Mouse (Mus musculus) forebrain, postnatal 0 days (tissue): ENCODE measurements at regions not wholly inside any gene's neighbourhood (a gene's known extent, or its start where the extent isn't known, plus 50 kb on each side); places are given as distances from the start of the nearest gene placed in this dataset.
A peak's percentile ranks its signal among the peaks of the same experiment; 100 is the strongest.

Experiments
- ATAC-seq: fragments of 200-750 bp; cut with Nextera tagmentation; 2 replicates; pipeline ENCODE4 v1.8.0; 2017; ENCODE audit warnings: mild to moderate bottlenecking, moderate library complexity
- DNase-seq: peaks from one replicate; pipeline ENCODE4 v3.0.0-alpha.2; 2015
- H3K27ac ChIP-seq: fragments of 300-500 bp; sonication (generic); 2 replicates; pipeline ENCODE4 v1.5.1; 2014; ENCODE audit warnings: low read depth, mild to moderate bottlenecking, antibody characterized with exemption, low read length, moderate library complexity, mixed read lengths
- H3K27me3 ChIP-seq: fragments of 300-500 bp; sonication (generic); 2 replicates; pipeline ENCODE4 v1.6.1; 2014; ENCODE audit warnings: mild to moderate bottlenecking, low read length, mixed read lengths; ENCODE audit not compliant: insufficient read depth
- H3K36me3 ChIP-seq: fragments of 300-500 bp; sonication (generic); 2 replicates; pipeline ENCODE4 v1.6.1; 2014; ENCODE audit warnings: mild to moderate bottlenecking, moderate library complexity; ENCODE audit not compliant: insufficient read depth
- H3K4me1 ChIP-seq: fragments of 300-500 bp; sonication (generic); 2 replicates; pipeline ENCODE4 v1.6.1; 2014; ENCODE audit warnings: antibody characterized with exemption; ENCODE audit not compliant: insufficient read depth
- H3K4me2 ChIP-seq: fragments of 300-500 bp; sonication (generic); 2 replicates; pipeline ENCODE4 v1.6.1; 2014; ENCODE audit warnings: low read depth, mild to moderate bottlenecking, moderate library complexity
- H3K4me3 ChIP-seq: fragments of 300-500 bp; sonication (generic); 2 replicates; pipeline ENCODE4 v1.5.1; 2014; ENCODE audit warnings: low read depth, low read length, mixed read lengths
- H3K9ac ChIP-seq: fragments of 300-500 bp; sonication (generic); 2 replicates; pipeline ENCODE4 v1.6.1; 2014; ENCODE audit warnings: mild to moderate bottlenecking
- H3K9me3 ChIP-seq: fragments of 300-500 bp; sonication (generic); 2 replicates; pipeline ENCODE4 v1.6.1; 2016; ENCODE audit warnings: low read length
- CTCF ChIP-seq: sonication (generic); IDR thresholded peaks from 2 replicates; pipeline ENCODE4 v1.5.1; 2016; ENCODE audit warnings: antibody characterized with exemption, control low read depth, low read depth
- WGBS: fragments of 180-500 bp; shearing (Covaris S2); extraction: QIAGEN DNeasy Blood & Tissue Kit; methylation state at CpG from one replicate; pipeline ENCODE4 v1.1.7; 2014; 5-methylcytosine and 5-hydroxymethylcytosine counted together

DNA sequence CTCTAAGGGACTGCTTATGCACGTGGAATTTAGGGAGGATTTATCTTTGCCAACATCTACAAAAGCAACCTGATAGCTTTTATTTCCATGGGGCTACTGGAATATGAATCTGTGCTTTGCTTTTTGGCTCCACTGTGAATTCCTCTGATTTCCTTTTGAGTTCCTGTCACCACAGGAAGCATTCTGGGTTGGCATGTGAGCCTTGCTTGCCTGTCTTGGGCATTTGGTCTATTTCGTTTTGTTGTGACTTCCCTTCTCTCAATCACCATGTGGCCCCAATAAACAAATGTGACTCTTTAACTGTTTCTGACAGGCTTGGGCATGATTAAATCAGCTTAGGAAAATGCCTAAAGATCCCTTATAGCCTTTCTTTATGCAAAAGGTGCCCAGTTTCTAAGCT, 867.8 kb upstream of the Jmjd1c start:
- WGBS = 53% methylated on average over 2 of the region's 2 CpGs
- H3K9me3 ChIP-seq = no peaks in the 10 kb centered on the region

DNA sequence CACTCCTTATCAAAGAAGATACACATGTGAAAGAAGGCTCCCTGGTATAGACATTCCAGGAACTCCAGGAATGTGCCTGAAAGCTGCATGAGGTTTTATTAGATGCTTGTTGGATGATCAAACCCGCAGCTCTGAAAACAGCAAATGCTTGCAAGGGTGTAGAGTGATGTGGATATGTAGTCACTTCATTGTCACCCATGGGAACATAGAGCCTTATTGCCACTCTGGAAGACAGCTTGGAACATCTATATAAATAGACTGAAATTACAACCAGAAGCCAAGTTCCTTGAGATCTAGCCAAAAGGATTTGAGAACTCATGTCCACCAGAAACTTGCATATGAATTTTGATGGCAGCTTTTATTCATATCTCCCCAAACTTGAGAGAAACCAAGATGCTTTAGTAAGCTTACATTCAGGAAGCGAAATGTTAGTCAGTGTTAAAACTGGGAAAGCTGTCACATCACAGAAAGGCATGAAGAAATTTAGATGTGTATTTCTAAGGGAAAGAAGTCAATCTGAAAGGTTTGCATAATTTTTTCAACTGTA, 861.5 kb upstream of the Jmjd1c start:
- Histone ChIP-seq H3K4me2 (no peak overlapping the region), H3K4me3 (no peak overlapping the region), H3K9ac (no peak overlapping the region), H3K9me3 (no peaks in the 10 kb centered on the region), H3K4me1 (no peaks in the 10 kb centered on the region), H3K36me3 (no peaks in the 10 kb centered on the region), H3K27me3 (no peaks in the 10 kb centered on the region), H3K27ac (no peak overlapping the region)
- no peak for TF ChIP-seq CTCF
- ATAC-seq = peak; percentile 59; the same call in 1 of the 2 replicates
- peak; percentile 4 for DNase-seq
- WGBS = 77% methylated on average over 2 of the region's 2 CpGs

More for the DNA sequence above, 867.8 kb upstream of the Jmjd1c start:
- Histone ChIP-seq H3K27ac (no peak overlapping the region), H3K36me3 (no peaks in the 10 kb centered on the region), H3K4me3 (no peak overlapping the region), H3K4me1 (no peaks in the 10 kb centered on the region), H3K4me2 (no peak overlapping the region), H3K27me3 (no peaks in the 10 kb centered on the region), H3K9ac (no peak overlapping the region)
- DNase-seq (no peak), ATAC-seq (no peak)
- no peak for TF ChIP-seq CTCF

DNA sequence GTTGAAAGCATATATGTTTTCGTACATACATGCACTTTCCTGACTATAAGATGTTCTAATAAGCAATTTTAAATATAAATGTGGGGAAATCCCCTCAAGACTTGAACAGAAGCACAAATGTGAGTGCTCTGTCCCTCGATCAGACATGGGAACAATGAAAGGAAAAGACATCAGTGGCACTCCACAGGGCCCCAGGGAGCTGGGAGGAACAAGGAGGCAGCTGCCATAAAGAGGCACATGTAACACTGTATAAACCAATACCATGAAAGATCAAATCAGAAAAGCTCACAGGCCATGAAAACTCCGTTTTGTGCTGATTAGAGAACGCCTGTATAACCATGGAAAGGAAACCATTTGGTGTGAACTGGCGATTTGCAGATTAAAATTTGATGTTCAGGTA, 839.5 kb upstream of the Jmjd1c start:
- H3K9me3 ChIP-seq = no peaks in the 10 kb centered on the region
- no peak overlapping the region for H3K27ac ChIP-seq
- no peak overlapping the region for H3K9ac ChIP-seq
- ATAC-seq (no peak), DNase-seq (no peak)
- H3K4me1 ChIP-seq = no peaks in the 10 kb centered on the region
- WGBS = 71% methylated on average over 5 of the region's 5 CpGs
- no peaks in the 10 kb centered on the region for H3K36me3 ChIP-seq
- H3K4me2 ChIP-seq = no peak overlapping the region
- no peak overlapping the region for H3K4me3 ChIP-seq
- no peak for TF ChIP-seq CTCF
- no peaks in the 10 kb centered on the region for H3K27me3 ChIP-seq

DNA sequence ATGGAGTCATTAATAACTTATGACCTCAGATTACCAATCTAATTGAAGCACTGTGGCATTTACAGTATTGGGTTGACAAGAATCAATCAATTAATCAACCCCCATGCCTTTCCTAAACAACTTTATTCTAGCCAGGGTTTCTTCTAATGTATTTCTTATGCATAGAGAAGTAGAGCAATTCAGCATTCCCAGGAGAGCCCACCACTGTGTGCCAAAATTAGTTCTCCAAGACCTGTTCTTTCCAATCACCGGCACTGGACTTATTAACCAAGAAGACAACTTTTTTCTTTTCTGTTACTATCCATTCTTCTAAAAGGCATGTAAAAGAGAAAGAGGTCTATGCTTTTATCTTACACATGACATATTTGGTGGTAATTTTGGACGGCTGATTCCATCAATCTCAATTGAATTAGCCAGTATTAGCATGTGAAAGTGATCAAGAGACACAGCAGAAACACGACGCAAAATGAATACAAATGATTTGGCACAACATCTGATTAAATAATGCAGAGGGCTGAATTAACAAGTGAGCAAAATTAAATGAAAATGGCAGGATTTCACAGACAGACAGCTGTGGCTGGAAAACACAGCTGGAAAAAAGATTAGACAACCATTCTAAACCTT, 825.2 kb upstream of the Jmjd1c start:
- Histone ChIP-seq H3K27me3 (no peaks in the 10 kb centered on the region), H3K9me3 (no peaks in the 10 kb centered on the region), H3K36me3 (no peaks in the 10 kb centered on the region), H3K27ac (no peak overlapping the region), H3K4me2 (no peak overlapping the region), H3K4me1 (no peaks in the 10 kb centered on the region), H3K4me3 (no peak overlapping the region), H3K9ac (no peak overlapping the region)
- TF ChIP-seq CTCF = no peak
- peak; percentile 27 for DNase-seq
- 11% methylated on average over 4 of the region's 4 CpGs for WGBS
- ATAC-seq = peak; percentile 36; the same call in 1 of the 2 replicates

DNA sequence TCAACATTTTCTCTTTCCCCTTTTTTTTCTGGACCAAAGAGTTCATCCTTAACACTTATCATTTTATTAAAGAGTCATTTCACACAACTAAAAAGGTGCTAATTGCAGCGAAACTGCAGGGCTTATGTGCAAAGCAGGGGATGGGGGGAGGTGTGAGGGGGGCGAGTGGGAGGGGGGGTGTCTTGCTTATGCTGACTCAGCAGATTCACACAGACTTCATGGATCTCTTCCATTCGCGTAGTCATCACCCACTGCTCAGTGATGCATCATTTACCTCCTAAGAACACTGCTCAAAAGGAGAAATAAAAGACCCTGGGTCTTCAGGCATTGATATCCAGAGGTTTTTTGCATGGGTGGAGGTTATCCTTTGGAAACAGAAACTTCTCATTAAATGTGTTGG, 800.3 kb upstream of the Jmjd1c start:
- DNase-seq (no peak), ATAC-seq (no peak)
- Histone ChIP-seq H3K4me3 (no peak overlapping the region), H3K36me3 (no peaks in the 10 kb centered on the region), H3K9ac (no peak overlapping the region), H3K27me3 (no peaks in the 10 kb centered on the region), H3K4me1 (no peaks in the 10 kb centered on the region), H3K4me2 (no peak overlapping the region), H3K27ac (no peak overlapping the region), H3K9me3 (no peaks in the 10 kb centered on the region)
- TF ChIP-seq CTCF = no peak
- WGBS = 65% methylated on average over 4 of the region's 4 CpGs

DNA sequence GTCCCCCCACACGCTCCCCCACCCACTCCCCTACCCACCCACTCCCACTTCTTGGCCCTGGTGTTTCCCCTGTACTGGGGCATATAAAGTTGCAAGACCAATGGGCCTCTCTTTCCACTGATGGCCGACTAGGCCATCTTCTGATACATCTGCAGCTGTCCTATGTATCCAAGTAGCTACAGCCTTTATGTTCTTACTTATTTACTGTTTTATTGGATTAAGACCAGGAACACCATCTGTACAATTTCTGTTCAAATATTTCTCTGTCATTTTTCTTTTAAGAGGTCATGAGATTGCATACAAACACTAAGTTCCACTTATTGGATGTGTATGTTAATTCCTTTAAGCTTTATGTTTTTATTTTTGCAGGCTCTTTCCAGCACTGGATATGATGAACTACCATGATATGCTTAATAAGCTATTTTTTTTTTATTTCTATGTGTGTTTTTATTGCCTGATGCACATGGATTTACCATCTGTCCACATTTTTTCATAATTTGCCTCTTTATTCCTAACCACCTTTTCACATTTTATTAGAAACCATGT, 792.6 kb upstream of the Jmjd1c start:
- no peak overlapping the region for H3K4me2 ChIP-seq
- WGBS = 79% methylated on average over 2 of the region's 2 CpGs
- no peak for TF ChIP-seq CTCF
- H3K27me3 ChIP-seq = no peaks in the 10 kb centered on the region
- H3K4me3 ChIP-seq = no peak overlapping the region
- H3K27ac ChIP-seq = no peak overlapping the region
- H3K9me3 ChIP-seq = no peaks in the 10 kb centered on the region
- H3K36me3 ChIP-seq = no peaks in the 10 kb centered on the region
- no peak overlapping the region for H3K9ac ChIP-seq
- ATAC-seq (no peak), DNase-seq (no peak)
- no peaks in the 10 kb centered on the region for H3K4me1 ChIP-seq

DNA sequence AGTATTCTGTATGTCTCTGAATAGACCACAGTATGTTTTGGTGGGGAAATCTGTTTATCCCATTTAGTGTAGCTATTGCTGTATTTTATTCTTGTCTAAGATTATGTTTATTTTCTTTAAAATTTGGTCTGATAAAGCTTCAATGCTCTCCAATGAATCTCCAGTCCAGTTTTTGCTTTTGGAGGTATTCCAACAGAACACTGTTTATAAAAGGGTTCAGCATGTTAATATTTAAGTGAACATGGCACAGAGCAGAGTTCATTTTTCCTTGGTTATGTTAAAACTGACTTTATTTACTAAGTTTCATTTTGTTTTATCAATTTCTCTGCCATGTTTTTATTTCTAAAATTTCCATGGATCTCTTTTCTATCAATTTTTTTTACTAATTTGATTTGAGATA, 791.0 kb upstream of the Jmjd1c start:
- no peak overlapping the region for H3K9ac ChIP-seq
- no peak for ATAC-seq

More for the DNA sequence above, 791.0 kb upstream of the Jmjd1c start:
- no peaks in the 10 kb centered on the region for H3K36me3 ChIP-seq
- H3K4me2 ChIP-seq = no peak overlapping the region
- no peaks in the 10 kb centered on the region for H3K27me3 ChIP-seq
- H3K9me3 ChIP-seq = no peaks in the 10 kb centered on the region
- no peak for DNase-seq
- no peaks in the 10 kb centered on the region for H3K4me1 ChIP-seq
- no peak for TF ChIP-seq CTCF
- H3K4me3 ChIP-seq = no peak overlapping the region
- no peak overlapping the region for H3K27ac ChIP-seq
